Mouse (Mus musculus) c-Kit-positive CD71-negative TER-119-negative erythroid progenitor cells, embryonic 14.5 days (primary cell): ENCODE results near the gene Klf3.

Experiments
- DNase-seq: peaks from one replicate; pipeline ENCODE4 v3.0.0-alpha.2; 2013; ENCODE audit warnings: low read depth

Klf3 gene

DNA sequence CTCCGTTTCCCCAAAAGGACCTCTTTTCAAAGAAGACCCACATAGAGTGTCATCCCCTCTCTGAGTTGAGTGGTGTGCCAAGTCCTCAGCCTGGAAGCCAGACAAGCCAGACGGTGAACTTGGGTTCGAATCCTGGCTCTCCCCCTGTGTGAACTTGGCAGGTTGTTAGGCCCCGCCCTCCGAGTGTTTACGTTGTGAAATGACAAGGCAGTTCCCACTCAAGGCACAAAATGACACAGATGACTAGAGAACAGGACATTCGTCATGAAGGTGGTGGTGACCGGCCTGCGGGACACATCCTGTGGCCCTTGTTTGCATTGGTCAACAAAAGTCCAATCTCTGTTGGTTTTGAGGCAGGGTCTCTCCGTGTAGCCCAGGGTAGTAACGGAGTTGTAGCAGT lies 6.7 kb downstream of the Klf3 start:
- DNase-seq = no peak

DNA sequence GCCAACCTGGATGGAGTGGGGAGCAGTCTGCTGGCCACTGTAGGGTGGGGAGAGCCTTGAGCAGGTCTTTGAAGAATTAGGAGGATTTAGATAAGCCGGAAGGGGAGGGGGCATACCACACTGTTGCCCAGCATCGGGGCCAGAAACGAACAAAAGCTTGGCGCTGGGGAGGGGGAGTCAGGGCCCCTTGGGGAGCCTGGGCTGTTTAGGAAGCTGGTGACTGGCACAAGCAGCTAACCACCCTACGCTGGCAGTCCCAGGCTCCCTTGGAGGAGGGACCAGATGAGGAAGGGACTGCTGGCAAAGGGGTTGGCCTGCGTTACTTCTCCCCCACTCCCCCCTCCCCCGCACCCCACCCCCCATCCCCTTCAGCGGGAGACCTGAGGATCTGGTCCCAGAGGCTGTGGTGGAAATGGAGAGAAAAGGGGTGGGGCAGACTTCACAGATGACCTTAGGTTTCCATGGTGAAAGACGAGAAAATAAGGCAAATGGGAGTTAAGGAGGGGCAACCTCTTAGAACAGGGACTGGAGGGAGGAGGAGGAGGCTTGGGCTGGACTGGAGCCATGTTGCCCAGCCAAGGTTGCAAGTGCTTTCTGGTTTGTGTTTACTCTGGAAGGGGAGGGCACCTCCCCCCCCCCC lies 7.8 kb downstream of the Klf3 start:
- no peak for DNase-seq

DNA sequence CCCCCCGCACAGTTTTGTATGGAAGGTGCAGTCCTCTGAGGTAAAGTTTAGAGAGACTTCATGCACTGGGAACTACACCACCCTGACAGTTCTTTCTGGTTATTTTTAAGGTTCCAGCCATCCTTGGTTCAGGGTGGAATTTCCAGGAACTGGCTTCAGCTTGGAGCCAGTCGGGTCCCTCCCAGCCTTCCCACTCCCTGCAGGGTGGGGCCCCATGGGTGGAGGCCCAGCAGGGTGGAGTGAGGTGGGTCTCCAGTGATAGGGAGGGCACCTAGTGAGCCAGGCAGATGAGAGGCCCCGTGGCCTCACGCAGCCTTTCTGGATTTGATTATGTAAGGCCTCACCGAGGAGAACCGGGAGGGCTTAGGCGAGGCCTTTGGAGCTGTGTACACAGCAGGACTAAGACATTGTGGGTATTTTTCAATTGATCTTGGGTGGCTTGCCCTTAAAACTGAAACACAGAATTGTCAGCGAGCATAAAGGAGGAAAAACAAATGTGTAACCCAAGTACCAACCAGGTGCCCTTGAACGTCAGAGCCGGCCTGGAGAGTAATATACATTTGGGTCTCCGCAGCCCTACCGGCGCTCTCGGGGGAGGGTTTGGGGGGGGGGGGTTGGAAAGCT lies 8.4 kb downstream of the Klf3 start:
- DNase-seq = no peak

DNA sequence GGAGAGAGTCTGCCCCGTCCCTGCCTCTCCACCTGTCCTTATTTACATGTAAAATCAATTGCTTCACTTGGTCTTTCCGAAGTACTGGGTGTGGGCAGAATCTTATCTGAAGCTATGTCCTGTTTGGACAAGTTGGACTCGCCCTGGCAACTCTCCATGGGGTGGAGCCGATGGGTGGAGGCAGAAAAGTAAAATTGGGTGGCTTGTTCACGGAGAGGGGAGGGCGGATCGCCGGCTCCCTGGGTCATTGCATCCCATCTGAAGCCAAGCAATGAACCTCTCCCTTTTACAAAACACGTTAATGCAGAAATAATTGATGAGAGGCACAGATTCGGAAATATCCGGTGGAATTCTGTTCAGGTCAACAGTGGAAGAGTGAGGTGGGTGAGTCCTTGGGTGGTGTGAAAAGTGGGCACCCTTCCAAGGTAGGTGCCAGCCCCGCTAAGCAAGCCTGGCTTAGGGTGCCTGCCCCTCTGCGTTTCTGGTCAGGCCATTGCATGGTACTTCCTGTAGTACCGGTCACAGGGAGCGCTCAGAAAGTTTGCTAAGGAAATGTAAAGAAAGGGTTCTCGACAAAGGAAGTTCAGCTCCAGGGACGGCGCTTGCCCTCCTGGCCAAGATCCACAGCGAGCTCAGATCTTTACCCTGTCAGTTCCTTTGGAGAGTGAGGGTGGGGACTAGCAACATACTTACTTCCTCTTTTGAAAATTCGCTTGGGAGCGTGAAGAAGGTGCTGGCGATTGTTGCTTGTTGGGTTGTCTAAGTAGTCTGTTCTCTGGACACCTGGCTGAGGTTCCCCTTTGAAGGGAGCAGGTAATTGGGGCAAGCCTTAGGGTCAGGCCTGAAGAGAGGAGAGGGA lies 9.2 kb downstream of the Klf3 start:
- peak; percentile 58 for DNase-seq

DNA sequence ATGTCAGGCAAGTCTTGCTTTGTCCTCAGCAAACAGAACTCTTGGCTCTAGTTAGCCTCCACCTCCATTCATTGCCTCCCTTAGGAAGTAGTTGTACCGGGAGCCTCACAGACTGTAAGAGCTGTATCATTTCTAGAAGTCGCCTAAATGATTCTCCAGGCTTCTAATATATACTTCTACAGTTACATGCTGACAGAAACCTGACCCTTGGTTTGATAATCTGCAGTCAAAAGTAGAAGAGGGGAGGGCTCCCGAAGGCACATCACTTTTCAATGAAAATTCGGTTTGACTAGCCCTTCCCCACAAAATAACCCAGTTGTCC lies 9.8 kb downstream of the Klf3 start:
- DNase-seq = no peak

DNA sequence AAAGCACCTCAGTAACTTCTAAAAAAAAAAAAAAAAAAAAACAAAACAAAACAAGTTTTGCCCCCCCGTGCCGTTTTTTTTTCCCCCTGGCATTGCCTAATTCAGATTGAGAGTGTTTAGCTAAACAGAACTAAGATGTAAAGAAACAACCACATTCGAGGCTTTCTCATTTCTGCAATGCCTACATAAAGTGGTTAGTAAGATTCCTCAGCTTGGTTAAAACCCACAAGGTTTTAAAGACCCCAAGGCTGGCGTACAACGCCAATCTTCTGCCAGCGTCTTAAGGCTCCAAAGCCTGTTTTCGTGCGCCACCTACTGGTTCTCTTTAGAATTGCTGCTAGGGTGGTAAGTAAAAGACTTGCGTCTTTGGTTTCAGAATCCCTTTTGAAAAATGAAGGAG lies 10.2 kb downstream of the Klf3 start:
- DNase-seq = peak; percentile 95

DNA sequence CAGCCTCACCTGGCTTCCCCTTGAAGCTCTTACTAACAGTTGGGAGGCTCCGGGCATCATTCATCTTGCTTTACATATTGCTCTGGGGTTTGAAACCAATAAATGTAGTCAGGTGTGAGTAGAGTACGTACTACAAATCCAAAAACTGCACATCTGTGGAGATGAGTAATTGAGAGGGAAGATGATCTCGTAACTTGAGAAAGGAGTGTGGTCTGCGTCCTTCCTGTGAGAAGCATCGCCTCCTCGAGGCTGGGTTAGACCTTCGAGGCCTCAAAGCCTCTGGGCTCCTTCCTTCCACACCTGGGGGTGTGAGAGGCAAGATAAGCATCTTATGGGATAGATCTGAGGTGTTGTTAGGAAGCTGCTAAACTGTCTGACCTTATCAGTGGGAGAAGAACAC lies 11.2 kb downstream of the Klf3 start:
- no peak for DNase-seq

DNA sequence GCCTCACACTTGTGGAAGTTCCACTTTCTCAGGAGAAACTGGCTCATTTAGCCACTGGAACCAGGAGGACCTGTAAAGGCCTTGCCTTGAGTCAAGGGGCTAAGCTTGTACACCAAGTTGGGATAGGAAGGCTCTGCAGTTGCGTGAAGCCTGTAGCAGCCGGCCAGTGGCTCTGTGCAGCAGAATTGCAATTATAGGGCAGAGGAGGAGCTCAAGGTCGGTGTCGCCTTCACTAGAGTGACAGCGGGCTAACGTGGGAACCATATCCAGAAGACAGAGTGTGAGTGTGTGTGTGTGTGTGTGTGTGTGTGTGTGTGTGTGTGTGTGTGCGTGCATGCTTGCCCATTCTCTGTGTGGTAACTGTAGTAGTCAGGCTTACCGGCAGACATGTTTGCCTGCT lies 12.4 kb downstream of the Klf3 start:
- DNase-seq = no peak

DNA sequence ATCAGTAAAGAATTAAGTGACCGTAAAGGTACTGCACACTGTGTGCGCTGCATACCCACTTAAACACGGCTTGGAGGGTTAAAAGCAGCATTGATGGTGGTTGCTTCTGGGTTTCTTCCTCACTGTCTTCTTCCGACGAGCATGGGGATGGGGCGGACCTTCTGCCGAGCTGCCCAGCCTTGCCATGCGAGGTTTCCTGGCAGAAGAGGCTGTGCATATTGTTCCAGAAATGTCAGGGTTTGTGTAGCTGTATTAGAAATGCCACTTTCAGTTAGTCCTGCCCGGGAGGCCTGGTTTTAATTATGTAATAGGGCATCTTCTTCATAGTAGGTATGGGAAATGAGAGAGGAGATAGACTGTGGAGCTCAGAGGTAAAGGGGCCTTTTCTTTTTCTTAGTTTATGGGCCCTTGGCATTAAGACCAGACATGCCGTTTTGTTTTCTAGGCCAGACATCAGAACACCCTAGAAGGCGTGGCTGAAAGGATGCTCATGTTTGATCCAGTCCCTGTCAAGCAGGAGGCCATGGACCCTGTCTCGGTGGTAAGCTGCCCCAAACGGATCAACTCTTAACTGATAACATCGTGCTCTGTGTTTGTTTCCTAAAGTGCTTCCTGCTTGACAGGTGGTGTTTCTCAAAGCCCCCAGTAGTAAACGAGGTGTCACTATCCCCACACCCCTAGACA lies 13.2 kb downstream of the Klf3 start:
- DNase-seq = no peak

DNA sequence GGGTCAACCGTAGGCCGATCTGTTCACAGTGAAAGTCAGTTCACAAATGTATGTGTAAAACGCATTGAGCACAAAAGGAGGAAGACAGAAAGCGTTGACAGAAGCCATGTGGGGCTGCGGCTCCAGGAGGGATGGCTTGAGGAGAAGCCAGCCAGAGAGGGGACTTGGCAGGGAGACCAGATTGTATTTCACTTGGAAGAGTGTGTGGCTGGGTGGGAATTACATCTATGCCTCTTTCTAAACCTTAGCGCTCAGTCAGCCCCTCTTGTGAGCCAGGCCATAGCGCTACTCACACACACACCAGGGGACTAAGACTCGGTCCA lies 13.7 kb downstream of the Klf3 start:
- DNase-seq = no peak

DNA sequence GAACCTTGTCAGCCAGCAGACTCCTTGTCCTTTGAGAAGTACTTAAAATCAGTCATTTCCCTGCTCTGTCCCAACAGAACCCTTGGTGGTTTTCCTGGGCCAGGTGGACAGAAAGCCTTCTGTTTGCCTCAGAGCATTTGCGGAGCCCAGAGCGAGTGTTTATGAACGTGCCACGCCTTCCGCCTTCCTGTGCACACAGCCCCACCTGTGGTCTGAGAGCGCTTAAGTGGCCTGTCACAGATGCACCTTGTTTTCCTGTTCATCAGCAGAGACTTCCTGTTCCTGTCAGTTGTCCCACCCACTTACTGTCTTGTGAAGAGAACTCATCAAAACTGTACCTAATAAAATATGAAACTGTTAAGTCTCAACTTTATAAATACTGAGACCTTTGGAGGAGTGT lies 16.2 kb downstream of the Klf3 start:
- no peak for DNase-seq

DNA sequence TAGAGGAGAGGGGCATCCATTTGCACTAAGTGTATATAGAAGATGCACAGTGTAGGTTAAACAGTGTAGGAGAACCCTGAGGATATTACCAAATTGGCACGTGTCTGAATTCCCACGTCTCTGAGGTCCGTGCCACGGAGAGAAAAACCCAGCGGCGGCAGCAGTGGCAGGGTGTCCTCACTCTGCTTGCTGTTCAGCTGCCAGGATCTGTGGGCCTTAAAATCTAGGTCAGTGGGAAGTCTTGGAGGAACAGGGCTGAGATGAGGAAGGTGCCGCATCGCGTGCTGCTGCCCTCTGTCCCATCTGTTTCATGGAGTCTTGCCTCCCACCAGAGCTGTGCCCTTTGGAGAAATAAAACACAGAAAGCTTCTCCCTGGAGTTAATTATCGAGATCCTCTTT lies 16.9 kb downstream of the Klf3 start:
- no peak for DNase-seq

DNA sequence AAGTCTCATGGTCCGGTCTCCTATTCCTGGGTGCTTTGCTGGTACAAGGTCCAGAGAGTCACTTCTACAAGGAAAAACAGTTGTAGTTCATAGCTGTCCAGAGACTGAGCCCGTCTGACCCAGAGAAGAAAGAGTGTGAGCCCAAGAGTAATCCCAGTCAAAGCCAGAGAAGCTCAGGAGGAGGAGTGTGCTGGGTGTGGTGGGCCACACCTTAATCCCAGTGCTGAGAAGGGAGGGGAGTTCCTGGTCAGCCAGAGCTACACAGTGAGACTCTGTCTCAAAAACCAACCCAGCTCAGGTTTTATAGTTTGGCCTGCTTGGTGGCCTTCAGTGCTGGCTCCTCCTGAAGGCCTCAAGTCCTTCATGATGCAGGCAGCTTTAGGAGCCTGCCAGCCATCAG lies 18.1 kb downstream of the Klf3 start:
- DNase-seq = no peak

DNA sequence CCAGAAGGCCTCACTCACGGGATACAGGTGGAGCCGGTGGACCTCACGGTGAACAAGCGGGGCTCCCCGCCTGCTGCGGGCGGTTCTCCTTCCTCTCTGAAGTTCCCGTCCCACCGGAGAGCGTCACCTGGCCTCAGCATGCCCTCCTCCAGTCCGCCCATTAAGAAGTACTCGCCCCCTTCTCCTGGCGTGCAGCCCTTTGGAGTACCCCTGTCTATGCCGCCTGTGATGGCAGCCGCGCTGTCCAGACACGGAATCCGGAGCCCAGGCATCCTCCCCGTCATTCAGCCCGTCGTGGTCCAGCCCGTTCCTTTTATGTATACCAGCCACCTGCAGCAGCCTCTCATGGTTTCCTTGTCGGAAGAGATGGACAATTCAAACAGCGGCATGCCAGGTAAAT lies 18.8 kb downstream of the Klf3 start:
- DNase-seq = no peak

DNA sequence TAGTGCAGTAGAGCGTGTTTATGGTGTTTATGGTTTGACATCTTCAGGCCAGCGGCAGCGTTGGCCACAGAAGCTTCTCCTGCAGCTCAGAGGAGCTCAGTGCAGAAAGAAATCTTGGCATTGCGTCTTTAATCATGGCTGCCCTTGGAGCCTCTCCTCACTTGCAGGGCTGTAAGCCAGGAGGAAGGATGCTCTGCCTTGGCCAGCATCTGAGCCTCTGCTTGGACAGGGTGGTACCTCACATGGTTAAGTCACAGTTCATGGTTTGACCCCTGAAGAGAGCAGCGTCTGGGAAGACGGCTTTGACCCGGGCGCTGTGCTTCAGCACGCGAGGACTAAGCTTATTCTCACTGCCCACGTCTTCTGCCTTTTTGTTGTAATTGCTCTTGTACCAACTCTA lies 20.2 kb downstream of the Klf3 start:
- DNase-seq = no peak

DNA sequence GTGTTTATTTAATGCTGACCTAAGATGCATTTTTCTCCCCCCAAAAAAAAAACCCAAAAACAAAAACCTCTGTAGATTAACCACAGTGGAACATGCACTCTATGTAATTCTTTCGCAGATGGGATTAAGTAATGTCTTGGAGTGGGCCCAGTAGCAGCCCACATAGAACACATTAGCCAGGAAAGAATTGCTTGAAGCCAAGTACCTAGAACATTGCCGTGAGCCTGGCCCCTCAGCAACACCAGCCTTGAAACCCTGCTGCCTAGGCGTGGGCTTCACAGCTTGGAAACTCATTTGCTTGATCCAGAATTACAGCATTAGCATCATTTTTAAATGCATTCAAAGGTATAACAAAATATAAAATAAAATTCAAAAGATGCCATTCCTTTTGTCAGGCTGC lies 21.6 kb downstream of the Klf3 start:
- DNase-seq = no peak

DNA sequence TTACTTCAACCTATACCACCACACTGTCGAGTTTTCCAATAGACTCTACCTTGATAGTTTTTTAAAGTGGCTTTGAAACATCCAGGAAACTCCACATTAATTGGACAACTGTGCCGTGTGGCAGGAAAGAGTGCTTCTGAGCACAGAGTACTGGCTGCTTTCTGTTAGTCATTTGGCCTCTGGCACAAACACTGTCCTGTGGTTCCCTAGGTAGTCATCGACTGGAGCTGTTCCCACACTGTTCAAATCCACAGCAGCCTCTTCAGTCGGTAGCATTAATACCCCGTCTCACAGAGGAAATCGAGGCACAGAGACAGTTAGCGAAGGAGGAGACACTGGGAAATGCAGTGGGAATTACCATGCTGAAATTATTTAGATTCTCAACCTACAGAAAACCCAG lies 22.3 kb downstream of the Klf3 start:
- DNase-seq = no peak

DNA sequence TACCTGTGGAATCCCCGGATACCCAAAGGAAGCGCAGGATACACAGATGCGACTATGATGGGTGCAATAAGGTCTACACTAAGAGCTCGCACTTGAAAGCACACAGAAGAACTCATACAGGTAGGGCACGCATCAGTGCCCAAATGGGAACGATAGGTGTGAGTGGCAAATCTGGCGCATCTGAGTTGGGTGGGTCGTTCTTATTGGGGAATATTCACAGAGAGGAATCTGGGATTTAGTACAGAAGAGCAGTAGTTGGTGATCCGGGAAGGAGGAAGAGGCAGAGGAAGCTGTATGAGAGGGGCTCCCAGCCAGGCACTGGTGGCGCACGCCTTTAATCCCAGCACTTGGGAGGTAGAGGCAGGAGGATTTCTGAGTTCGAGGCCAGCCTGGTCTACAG lies 24.0 kb downstream of the Klf3 start:
- DNase-seq = no peak

DNA sequence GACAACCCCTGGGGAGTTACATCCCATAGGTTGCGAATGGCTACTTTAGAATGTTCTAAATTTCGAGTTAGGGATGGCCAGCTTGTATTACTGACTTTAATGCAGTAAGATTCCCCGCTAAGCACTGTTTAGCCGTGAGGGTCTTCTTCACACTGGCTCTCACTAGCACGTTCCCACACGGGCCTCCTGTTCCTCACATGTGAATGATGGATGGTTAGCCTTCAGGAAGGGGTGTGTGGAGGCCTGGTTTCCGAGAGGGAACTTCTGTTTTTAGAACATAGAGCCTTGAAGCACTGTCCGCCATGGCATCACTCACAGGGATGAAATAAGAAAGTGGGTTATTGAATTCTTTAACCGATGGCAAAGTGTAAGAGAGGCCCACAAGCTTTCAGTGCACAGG lies 25.1 kb downstream of the Klf3 start:
- no peak for DNase-seq

DNA sequence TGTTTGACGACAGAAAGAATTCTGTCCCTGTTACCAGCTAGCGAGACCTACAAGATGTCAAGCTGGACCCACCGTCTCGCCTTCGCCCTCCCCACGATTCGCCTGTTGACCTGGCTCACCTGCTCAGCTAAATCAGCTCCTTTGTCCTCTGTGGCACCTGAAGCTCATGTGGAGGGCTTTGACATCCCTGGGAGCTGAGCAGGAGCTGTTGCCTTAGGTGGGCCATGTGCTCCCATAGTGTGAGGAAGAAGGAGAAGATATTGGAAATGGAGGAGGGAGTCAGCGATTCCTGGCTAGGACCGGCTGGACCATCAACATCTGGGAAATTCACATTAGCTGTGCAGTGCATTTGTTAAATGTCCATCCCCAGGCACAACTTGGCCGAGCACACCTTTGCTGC lies 26.4 kb downstream of the Klf3 start:
- DNase-seq = no peak

DNA sequence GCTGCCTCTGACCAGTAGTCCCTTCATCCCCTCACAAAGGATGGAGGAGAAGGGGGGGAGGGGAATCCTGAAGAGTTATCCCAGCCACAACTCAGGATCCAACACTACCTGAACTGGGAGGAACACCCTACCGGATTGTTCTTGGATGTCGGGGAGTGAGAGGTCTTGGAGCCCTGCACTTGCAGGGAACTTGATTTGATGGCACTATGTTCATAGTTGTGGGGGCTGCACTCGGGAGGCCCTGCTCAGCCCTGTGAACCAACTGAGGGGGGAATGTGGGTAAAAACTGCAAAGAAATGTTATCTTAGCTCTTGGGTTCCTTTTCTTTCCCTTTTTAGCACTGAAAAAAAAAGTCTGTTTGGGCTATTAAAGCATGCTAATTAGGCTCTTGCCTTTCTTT lies 27.6 kb downstream of the Klf3 start:
- no peak for DNase-seq

DNA sequence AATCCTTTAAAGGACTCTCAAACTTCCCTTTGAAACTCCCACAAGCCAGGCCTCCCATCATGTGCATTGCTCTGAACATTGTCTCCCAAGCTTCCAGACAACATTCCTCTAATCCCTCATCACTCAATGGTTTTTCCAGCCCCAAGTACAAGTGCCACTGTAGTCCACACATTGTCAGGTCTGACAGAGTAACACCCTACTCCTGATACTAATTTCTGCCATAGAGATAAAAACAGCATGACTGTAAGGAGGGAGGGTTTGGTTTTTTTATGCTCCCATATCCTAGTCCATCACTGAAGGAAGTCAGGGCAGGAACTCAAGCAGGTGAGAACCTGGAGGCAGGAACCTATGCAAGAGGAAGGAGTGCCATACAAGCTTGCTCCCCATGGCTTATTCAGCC lies 30.2 kb downstream of the Klf3 start:
- no peak for DNase-seq

DNA sequence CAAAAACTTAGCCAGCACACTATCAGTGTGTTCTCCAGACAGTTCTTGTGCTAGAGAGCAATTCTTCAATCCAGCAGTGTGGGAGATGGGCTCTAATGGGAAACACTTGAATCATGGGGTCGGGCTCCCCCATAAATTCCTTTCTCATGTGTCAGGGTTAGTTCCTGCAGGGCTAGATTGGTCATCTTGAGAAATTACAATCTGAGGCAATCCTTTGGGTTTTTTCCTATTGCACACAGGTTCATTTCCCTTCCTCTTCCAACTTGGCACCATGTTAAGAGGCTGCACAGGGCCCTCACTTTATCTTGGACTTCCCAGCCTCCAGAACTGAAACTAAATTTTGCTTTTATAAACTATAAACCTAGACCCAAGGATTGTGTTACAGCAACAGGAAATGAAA lies 31.0 kb downstream of the Klf3 start:
- no peak for DNase-seq
